Mouse (Mus musculus) thymus, postnatal 14 days (tissue): ENCODE data around the gene Myo7a.

Experiments
- DNase-seq: peaks from one replicate; pipeline ENCODE4 v3.0.0; 2021

The Myo7a gene

DNA sequence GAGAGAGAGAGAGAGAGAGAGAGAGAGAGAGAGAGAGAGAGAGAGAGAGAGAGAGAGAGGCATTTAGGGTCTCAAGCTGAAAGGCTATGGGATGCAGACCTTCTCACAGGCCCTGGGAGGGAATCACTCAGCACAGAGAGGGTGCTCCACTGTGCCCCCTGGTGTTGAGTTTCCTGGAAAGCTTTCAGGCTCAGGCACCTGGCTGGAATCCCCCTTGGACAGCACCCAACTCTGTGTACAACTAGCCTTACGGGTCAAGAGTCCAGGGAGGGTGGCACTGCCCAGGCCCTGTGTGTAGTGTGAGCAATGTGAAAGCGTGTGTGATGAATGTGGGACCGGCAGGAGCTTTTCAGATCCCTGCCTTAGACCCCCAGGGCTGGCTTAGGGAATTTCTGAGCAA is 21.9 kb upstream of the Myo7a start:
- DNase-seq: peak; percentile 52

DNA sequence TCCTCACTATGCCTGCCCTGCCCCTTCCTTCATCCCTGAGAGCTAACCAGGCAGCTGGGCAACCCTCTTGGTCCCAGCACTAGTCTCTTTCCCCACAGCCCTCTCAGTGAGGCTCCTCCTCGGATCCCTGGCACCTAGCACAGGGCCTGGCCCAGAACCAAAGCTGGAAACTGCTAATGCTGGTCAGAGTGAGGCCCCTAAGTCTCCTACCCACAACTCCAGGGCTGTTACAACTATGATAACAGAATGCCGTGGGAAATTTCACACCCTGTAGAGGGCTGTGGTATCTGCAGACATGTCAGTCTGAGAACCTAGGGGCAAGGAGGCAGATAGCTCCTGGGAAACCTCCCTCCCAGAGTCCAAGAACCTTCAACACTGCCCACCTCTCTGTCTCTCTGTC is 21.3 kb upstream of the Myo7a start:
- DNase-seq: no peak

DNA sequence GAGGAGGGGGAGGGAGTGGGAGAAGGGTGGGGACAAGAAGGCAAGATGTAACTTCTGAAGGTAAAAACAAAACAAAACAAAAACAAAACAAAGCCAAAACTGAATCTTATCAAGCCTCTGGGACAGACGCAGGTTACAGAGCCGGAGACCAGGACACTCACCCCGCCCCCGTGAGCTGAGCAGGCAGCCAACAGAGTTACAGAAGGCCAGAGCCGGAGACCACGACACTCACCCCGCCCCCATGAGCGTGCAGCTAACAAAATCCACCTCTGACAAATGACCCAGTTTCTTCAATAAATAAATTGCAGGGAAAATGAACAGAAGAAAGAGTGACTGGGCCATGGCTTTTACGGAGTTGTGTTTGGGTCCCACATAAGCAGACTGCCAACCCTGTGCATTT is 19.9 kb upstream of the Myo7a start:
- DNase-seq: no peak

DNA sequence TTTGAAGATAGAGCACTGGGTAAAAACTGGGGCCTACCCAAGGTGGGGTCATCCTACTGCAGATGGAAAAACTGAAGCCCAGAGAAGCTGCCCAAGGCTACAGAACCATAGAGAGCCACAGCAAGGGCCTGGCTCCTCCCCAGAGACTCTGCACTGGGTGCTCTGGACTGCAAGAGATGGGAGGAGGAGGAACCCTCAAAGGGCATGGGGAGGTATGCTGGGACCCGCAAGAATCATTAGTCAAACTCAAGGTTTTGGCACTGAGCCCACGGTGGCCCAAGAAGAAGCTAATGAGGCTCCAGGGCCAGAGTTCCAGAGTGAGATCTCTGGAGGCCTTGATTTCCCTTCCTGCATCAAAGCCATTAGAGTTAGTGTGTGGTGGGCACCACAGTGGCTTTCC is 18.7 kb upstream of the Myo7a start:
- DNase-seq: no peak

DNA sequence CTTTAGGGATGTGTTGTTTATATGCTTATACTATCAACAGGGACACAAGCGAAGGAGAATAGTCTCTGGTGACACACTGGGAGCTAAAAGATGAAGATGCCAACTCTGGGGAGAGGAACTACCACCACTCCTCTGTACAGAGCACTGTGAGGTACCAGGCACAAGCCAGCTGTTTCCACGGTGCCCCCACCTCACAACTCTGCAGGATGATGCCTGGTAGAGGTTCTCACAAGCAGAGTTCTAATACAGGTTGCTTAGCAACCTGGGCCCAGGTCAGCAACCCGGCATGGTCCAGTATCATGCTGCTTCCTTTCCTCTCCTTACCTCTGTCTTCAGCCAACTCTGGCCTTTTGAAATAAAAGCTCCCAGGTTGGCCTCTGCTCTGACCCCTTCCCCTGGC is 18.3 kb upstream of the Myo7a start:
- no peak for DNase-seq

DNA sequence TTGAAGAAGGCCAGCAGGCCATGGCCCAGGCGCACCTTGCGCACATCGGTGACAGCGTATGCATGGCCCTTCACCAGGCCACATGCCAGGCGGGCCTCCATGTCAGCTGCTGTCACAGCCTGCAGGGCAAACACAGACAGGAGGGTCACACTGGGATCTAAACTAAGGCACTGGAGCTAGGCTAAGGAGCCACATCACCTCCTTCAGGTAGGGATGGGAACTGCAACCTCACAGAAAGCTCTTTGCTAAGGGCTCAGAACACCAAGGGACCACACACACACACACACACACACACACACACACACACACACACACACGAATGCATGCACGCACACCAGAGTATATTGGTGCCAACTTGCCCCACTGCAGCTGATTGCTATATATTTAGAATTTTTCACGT is 12.4 kb upstream of the Myo7a start:
- DNase-seq: no peak

DNA sequence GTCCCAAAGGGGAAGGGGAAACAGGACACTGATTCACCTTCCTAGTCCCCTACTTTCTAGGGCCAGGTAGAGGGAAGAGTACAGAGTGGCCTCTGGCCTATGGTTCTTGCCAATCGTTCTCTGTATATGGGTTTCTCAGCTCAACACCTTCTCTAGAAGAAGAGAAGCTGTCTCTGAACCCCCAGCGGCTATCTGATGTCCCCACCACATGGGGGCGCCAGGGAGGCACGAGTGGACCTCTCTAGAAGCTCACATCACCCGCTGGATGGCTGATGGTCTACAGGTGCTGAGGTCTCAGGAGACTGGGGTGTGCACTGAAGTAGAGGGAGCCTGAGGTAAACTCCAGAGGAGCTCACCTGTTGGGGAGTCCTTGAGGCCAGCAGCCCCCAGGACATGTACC is 6.1 kb upstream of the Myo7a start:
- DNase-seq: peak; percentile 64

DNA sequence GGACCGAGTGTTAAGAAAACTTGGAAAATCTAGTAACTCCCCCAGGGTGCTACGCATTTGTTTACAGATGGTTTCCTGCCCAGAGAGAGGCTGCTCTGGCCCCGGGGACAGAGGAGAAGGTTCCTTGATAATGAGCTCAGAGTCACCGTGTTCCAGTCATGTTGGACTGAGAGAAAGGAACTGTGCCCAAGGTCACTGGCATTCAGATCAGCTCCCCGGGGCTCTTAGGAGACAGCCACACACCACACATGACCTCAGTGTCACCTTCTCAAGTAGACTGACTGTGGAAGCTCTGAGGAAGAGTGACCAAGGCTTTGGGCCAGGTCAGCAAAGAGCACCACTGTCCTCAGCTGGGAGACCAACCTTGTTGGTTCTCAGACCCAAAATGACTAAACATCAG is 5.4 kb upstream of the Myo7a start:
- no peak for DNase-seq

DNA sequence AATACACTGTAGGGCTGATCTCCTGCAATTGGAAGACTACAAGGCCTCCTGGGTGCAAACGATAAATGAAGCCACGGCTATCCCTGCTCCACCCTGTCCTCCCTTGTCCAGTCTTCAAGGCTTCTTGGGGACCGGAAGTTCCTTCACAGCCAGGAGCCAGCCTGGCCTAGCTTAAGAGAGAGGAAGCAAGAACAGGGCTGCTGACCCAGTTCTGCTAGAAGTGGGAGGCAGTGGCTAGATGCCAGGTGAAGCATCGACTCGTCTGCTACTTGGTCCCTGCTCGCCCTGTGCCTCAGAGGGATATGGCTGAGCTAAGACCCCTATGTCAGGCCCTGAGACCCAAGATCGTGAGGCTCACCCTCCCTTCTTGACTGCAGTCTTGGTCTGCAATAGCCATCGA is 2.3 kb upstream of the Myo7a start:
- DNase-seq: no peak

DNA sequence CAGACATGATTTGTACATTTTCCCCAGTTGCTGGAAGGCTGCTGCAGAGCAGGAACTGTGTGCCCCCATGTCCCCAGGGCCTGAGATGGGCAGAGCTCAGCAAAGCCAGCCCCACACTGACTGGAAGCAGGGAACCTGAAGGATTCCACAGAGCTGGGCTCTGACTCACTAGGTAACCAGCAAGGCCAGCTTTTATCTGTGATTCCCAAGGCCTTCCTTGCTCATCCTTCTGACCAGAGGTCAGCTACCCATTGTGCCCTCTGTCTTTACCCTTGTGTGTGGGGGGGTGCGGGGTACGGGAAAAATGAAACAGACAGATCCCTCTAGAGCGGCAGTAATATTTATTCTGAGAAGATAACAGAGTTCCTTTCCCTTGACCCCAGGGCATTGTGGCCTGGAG is 1.9 kb upstream of the Myo7a start:
- no peak for DNase-seq

DNA sequence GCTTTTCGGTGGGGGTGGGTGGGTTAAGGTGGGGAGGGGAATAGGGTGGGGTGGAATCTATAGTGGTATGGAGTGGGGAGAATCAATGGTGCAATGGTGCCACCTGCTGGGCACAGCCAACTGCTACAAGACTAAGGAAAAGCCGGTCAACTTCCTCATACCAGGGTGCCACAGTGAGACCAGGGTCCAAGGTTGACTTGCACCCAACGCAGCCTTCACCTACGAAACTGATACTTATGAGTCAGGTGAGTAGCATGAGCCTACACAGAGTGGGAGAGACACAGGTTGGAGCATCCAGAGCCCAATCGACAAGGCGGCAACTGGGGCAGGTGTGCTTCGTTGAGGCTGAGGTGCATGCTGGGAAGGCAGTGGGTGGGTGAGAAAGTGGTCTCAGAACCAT is 1.0 kb upstream of the Myo7a start:
- DNase-seq: peak; percentile 78

DNA sequence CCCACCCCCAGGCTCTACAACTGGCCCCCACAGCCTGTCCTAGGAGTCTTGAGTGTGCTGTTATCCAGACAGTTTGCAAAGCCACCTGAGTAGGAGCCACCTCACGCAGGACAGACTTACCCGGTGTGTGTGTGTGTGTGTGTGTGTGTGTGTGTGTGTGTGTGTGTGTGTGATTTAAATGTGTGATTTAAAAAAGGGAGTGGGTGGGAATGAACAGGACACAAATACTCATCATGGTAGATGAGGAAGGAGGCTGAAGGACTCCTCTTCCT is 573 bp upstream of the Myo7a start:
- DNase-seq: no peak

DNA sequence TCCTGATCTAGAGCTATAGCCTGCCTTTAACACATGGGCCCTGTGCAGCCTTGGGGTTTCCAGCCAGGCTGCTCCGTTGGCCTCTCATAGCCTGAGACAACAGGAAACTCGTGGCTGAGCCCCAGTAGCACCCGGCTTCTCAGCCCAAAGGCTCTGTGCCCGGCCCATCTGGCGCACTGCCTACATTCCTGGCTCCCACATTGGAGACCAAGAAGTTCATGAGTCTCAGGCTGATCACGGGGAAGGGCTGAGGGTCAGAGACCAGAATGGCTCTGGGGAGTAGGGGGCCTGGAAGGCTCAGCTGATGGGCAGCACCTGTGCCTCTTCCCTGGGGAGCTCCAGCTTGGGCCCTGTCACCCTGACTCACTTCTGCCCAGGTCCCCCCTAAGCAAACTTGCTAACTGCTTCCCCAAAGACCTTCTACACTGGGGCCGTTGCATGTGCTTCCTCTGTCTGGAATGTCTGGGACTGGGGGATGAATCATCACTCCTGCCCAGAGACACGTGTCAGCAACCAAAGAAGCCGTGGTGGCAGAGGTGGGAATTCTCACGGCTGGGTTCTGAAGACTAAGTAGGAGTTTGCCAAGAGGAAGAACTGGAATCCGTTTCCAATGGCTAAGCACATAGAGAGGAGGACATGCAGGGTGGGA is 2.2 kb downstream of the Myo7a start:
- no peak for DNase-seq

DNA sequence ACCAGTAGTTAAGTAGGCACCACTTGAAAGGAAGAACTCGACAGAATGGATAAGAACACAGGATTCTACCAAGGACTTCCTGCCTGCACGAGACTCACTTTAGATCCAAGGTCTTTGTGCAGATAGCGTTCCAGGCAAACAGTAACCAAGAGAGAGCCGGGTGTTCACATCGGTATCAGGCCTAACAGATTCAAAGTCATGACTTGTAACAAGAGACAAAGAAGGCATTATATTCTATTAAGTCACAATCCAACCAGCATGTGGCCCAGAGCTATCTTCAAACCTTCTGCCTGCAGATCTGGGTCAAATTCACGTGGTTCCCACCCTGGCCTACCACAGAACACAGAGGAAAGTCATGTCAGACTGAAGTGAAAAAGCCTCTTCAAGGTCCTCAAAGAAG is 4.7 kb downstream of the Myo7a start:
- no peak for DNase-seq

DNA sequence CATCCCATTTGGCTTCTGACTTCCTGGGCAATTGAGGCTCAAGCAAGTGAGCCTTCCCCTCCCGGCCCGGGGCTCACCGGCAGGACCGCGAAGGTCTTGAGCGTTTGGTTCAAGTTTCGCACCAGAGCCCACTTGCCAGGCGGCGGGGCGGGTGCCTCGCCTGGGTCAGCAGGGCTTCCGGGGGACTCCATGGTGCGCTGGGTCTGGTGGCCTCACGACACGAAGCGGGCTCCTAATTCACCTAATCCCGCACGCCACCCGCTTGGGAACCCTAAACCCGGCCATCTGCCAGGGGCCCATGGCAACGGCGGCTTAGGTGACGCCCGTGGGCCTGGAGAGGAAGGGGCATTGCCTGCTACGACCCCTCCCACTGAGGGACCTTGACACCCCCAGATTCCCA is 8.1 kb downstream of the Myo7a start:
- DNase-seq: no peak

DNA sequence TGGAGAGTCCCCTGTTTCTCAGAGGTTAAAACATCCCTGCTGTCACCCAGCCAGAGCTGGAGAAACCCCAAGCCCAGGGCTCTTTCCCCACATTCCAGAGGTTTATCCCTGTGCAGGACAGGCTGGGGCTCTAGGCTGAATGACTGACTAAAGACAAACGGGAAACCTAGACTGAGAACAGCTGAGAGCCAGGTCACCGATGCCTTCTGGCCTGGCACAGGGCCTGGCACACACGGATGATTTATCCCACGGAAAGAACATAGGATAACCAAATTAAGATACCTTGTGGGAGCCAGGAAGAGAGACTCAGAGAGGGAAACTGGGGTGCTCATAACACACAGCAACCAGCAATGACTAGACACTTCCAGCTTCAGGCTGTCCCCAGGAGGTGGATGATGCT is 9.6 kb downstream of the Myo7a start:
- no peak for DNase-seq

DNA sequence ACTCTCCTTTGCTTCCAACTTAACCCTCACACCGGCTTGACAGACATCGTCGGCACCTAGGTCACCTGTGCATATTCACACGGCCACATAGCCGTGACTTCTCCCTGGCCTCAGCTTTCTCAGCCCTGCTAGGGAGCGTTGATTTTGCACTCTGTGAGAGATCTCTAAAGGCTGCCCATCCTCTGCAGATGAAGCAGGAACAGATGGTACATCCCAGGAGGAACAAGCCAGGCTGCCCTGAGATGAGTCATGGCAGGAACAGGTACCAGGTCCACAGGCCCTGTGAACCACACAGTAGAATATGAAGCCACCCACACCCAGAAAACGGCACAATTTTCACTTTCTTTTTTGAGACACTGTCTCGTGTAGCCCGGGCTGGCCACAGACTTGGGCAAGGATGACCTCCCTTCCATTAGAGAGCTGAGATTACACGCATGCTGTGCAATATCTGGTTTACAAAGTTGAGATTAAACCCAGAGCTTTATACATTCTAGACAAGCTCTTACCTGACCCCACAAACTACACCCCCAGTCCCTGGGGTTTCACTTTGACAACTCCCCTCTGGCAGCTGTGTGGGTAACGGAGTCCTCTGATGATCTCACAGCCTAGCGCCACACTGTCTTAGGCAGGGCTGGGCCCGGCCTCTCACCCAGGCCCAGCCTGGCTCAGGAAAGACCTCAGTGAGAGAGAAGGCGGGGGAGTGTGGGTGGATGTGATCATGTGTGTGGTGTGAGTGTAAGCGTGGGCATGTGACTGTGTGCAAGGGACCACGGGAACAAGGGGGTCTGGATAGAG is 10.5 kb downstream of the Myo7a start:
- DNase-seq: peak; percentile 34

DNA sequence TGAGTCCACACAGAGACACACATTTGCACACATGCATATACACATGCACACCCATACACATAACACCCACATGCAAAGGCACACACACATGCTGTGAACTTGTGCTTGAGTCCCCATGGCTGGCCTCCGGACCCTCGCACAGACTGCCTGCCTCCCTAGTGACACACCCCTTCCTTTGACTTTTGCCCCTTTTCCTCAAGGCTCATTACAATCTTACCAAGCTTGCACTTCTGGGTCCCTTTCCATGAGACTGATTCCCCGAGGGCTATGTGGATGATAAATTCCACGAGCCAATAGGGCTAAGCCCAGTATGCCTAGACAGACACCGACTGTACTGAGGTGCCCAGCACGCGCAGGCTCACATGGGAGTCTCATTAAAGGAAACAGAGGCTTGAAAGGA is 13.1 kb downstream of the Myo7a start:
- DNase-seq: no peak

DNA sequence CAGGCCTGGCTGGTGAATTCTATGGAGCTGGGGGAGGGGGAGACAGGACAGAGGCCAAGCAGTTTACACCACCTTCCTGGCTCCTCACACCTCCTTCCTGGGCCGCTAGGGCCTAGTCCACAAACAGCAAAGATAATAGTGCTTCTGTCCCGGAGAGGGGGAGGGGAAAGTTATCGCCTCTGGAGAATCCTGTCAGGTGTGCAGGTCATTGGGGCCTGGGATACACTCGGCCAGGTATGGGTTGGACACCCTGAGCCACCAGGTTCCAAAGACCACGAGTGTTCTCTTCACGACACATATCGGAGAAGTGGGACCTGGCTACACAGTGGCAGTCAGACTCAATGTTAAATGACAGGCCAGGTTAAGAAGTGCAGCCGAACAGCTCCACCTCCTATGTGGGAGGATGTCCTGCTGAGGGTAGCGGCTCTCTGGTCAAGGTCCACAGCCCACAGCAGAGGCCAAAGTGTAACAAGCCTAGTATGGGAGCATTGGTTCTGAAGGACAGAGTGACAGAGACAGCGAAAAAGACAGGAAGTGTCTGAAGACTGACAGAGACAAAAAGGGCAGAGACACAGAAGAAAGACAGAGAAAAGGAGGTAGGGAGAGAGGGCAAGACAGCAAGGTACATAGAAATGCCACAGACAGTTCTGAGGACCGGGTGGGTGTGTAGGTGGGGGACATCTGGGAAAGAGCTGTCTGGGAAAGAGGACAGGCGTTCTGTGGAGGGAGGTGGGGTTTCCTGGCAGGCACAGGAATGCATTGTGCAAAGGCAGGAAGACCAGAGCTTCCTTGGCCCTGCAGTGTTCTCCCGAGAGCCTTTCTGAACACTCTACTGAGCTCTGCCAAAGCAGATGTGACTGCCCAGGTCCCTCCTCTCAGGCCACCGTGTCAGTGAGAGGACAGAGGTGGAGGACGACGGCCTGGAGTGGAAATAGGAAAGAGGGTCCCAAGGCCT is 14.6 kb downstream of the Myo7a start:
- DNase-seq: no peak

DNA sequence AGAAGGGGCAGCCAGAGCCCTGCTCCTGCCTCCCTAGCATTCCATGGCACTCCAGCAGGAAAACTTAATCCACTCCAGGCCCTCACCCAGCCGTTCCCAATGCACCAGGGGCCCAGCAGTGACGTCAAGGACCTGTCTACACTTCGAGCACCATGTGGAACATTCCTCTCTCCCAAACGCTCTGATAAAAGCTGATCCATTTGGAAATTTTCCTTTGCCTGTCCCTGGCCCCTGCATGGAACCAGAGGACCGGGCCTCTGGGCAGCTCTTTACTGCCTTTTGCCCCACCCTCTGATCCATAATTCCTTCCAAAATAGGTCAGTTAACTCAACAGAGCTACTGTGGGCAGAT is 15.4 kb downstream of the Myo7a start:
- no peak for DNase-seq

DNA sequence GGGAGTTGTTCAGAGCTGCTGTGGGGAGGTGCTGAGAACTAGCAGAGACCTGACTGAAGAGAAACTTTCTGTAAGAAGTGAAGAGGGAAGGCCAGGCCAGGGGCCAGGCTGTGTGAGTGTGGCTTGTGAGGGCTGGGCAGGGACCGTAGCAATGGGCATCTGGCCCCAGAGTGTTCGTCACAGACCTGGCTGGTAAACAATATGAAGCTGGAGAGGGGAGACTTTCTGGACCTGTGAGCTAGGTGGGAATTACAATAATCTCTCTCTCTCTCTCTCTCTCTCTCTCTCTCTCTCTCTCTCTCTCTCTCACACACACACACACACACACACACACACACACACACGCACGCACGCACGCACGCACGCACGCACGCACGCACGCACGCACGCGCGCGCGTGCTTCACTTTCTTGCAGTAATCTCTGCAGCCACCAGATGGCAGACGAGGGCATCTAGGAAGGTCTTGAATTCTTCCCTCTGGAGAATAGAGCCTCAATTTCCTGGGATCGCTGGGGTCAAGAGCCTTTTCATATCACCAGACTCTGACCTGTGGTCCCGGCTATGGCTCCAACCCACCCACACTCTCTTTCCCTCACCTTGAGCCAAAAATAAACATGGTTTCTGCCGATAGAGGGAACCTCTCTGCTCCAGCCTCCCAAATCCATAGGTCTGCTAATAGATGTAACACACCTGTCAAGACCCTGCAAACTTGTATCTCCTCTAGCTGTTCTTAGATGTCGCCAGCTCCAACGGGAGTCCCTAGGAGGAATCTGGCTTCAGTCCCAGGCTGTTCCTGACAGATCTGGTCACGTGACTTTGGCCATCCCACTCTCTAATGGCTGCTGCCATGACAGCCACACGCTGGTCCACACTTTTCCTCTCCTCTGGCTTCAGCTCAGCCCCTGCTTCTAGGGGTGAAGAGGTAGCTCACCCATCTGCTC is 16.1 kb downstream of the Myo7a start:
- DNase-seq: peak; percentile 79

DNA sequence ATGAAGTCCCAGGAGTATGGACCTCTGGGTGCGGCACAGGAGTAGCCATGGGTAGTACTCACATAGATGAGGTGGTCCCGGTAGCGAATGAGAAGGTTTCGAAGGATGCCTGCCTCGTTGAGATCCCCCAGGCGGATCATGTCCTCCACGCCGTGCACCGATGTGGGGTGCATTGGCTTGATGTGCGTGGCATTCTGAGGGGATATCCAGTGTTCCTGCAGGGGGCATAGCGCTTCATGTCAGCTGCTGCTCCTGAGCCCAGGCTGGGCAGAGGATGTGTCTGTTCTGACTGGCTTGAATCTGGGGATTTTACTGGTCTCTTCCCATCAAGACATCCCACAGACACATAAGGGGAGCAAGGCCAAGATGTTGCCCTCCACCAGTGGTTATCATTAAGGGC is 16.8 kb downstream of the Myo7a start:
- no peak for DNase-seq

DNA sequence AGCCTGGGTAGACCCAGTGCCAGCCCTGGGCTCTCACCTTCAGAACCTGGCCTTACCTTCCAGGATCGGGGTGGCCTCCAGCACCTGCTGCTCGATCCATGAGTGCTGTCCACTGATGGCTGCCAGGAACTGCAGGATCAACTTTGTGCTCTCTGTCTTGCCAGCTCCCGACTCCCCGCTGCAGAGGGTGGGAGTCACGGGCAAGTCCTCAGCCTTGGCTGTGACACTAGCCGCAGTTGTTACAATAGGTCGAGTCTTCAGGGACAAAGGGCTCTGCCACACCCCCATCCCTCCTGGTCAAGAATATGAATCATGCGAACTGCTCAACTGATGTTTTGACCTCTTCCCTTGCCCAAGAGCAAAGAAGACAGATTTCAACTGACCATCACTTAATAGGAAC is 21.8 kb downstream of the Myo7a start:
- no peak for DNase-seq
